Mouse (Mus musculus) neural tube, embryonic 12.5 days (tissue): ENCODE data around the gene Fer. TPM values are rescaled to one million over a fixed set of nuclear protein-coding genes. Genes with fewer than 3 reads are reported as not detected.

Source experiments
- ATAC-seq: fragments of 200-750 bp; cut with Nextera tagmentation; 2 replicates; pipeline ENCODE4 v1.8.0; 2017; ENCODE audit warnings: low read depth, mild to moderate bottlenecking, moderate TSS enrichment, moderate library complexity; ENCODE audit not compliant: low FRiP score
- H3K27ac ChIP-seq: fragments of 300-500 bp; sonication (generic); 2 replicates; pipeline ENCODE4 v1.5.1; 2016
- H3K27me3 ChIP-seq: fragments of 300-500 bp; sonication (generic); replicated peaks from 2 replicates; pipeline ENCODE4 v1.6.1; 2016; ENCODE audit warnings: mild to moderate bottlenecking
- H3K36me3 ChIP-seq: fragments of 300-500 bp; sonication (generic); 2 replicates; pipeline ENCODE4 v1.6.1; 2016; ENCODE audit warnings: mild to moderate bottlenecking
- H3K4me1 ChIP-seq: fragments of 300-500 bp; sonication (generic); 2 replicates; pipeline ENCODE4 v1.6.1; 2016
- H3K4me2 ChIP-seq: fragments of 300-500 bp; sonication (generic); replicated peaks from 2 replicates; pipeline ENCODE4 v1.6.1; 2016; ENCODE audit warnings: mild to moderate bottlenecking
- H3K4me3 ChIP-seq: fragments of 300-500 bp; sonication (generic); 2 replicates; pipeline ENCODE4 v1.5.1; 2016
- H3K9ac ChIP-seq: fragments of 300-500 bp; sonication (generic); 2 replicates; pipeline ENCODE4 v1.6.1; 2016; ENCODE audit warnings: mild to moderate bottlenecking
- H3K9me3 ChIP-seq: fragments of 300-500 bp; sonication (generic); 2 replicates; pipeline ENCODE4 v1.6.1; 2016; ENCODE audit warnings: mild to moderate bottlenecking
- WGBS: fragments of 180-500 bp; shearing (Covaris S2); methylation state at CpG from one replicate; pipeline ENCODE4 v1.1.7; 2016; 5-methylcytosine and 5-hydroxymethylcytosine counted together
- polyA plus RNA-seq: library from polyadenylated mRNA; unstranded; fragments of >200 nt; fragmentation: Nextera tagmentation; extraction: Ambion mirVana; gene quantifications from 2 replicates; pipeline ENCODE4 v1.2.1, GENCODE M21; 2016

The Fer gene
- polyA plus RNA-seq, 1 experiment from 2014 or later: 32.7 TPM

DNA sequence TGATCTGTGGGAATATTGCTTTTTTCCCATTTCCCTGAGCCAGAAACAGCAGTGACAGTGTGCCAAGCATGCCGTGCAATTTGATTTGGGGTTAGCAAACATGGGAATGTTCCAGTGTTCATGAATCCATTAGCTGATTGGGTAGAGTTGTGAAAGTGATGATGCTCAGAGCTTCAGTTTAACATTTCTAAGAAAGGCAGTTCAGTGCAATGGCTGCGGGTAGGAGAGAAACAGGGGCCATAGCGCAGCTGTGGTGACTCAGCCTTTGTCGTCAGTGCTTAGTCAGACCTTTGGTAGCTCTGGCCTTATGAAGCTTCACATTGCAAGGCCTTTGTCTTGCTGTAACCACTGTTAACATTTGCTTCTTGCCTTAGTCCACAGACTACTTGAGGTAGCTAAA, 85.9 kb downstream of the Fer start:
- Histone ChIP-seq H3K27me3 (no peaks in the 10 kb centered on the region), H3K27ac (no peak overlapping the region), H3K4me3 (no peak overlapping the region), H3K4me1 (no peaks in the 10 kb centered on the region), H3K36me3 (no peaks in the 10 kb centered on the region), H3K9me3 (no peaks in the 10 kb centered on the region), H3K9ac (no peak overlapping the region), H3K4me2 (no peak overlapping the region)
- no peak for ATAC-seq
- WGBS: 91% methylated on average over 4 of the region's 4 CpGs

DNA sequence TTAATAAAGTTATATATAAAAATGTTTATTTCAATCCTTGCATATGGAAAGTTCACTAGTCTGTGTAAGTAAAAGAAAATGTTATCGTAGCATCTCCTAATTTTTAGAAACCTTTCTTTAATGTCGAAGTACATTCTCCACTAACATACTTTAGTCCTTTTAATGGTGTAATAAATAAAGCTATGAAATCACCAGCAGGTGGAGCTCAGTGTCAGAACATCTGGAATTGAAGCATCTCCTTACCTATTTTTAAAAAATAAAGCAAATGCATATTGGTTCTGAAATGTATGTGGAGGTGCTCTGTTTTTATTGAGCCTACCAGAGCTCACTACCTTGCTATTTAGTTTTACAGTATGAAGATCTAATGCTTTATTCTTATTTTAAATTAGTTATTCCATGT, 88.6 kb downstream of the Fer start:
- H3K4me2 ChIP-seq: no peak overlapping the region
- no peaks in the 10 kb centered on the region for H3K36me3 ChIP-seq
- ATAC-seq: no peak
- no peak overlapping the region for H3K9ac ChIP-seq
- no peaks in the 10 kb centered on the region for H3K27me3 ChIP-seq
- H3K4me1 ChIP-seq: no peaks in the 10 kb centered on the region
- no peak overlapping the region for H3K27ac ChIP-seq
- H3K9me3 ChIP-seq: no peaks in the 10 kb centered on the region
- H3K4me3 ChIP-seq: no peak overlapping the region
- 90% methylated on average over 2 of the region's 2 CpGs for WGBS

DNA sequence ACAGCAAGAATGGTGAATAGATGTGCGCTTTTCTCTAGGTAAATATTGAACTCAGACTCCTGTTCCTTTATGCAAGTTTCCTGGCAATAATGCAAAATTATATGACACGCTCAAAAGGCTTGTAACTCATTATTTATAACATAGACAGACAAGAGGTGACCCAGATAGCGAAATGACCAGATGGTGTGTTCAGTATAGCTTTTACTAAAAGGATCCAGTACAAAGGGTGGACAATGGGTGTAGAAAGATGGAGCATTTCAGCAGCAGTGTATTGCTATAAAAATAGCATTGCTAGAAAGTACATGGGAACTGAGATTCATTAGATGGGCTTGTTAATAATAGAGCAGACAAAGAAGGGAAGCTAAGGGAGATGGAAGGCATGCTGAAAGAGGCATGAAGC, 104.2 kb downstream of the Fer start:
- no peak overlapping the region for H3K4me2 ChIP-seq
- no peaks in the 10 kb centered on the region for H3K36me3 ChIP-seq
- no peaks in the 10 kb centered on the region for H3K4me1 ChIP-seq
- H3K27ac ChIP-seq: no peak overlapping the region
- H3K4me3 ChIP-seq: no peak overlapping the region
- no peaks in the 10 kb centered on the region for H3K9me3 ChIP-seq
- H3K9ac ChIP-seq: no peak overlapping the region
- WGBS: 89% methylated on average over 3 of the region's 3 CpGs
- ATAC-seq: no peak
- no peaks in the 10 kb centered on the region for H3K27me3 ChIP-seq

DNA sequence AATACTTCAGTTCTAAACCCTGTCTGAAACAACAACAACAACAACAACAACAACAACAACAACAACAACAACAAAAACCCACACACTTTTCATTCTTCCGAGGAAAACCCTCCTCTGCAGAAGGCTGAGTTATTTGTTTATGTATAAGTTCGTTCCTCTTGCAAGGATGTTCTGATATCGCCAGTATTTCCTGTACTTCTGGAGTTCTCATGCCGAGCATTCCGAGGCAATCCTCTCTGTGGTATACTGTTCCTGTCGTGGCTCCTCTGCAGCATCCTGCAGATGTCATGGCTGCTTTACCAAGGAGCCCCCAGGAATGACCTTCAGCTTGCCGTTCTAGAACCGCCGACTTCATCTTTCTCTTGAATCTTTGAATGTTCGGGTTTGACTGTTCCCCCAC, 106.6 kb downstream of the Fer start:
- Histone ChIP-seq H3K9me3 (no peaks in the 10 kb centered on the region), H3K4me2 (no peak overlapping the region), H3K4me3 (no peak overlapping the region), H3K4me1 (no peaks in the 10 kb centered on the region), H3K36me3 (no peaks in the 10 kb centered on the region), H3K27ac (no peak overlapping the region), H3K9ac (no peak overlapping the region), H3K27me3 (no peaks in the 10 kb centered on the region)
- 81% methylated on average over 10 of the region's 10 CpGs for WGBS
- ATAC-seq: no peak

DNA sequence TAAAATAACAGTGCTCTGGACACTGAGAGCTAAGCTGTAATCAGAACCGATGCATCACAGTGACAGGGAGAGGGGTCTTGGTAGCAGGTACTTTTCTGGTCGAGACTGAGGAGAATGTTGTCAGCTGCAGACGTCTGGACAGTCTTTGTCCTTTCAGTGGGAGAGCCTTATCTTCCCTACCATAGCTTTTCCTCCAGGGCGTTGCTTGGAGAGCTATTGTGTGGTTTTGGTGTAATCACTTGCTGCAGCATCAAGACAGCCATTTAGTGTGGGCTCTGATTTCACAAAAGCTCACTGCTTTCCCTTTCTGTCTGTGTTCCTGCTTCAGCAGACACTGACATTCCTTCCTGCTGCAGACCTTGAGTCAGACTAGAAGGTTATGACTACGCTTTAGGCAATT, 107.4 kb downstream of the Fer start:
- H3K4me1 ChIP-seq: no peaks in the 10 kb centered on the region
- no peak overlapping the region for H3K4me3 ChIP-seq
- H3K27ac ChIP-seq: no peak overlapping the region
- WGBS: 41% methylated on average over 5 of the region's 5 CpGs
- H3K9ac ChIP-seq: no peak overlapping the region
- no peaks in the 10 kb centered on the region for H3K36me3 ChIP-seq
- H3K27me3 ChIP-seq: no peaks in the 10 kb centered on the region
- H3K4me2 ChIP-seq: no peak overlapping the region
- H3K9me3 ChIP-seq: no peaks in the 10 kb centered on the region
- no peak for ATAC-seq

DNA sequence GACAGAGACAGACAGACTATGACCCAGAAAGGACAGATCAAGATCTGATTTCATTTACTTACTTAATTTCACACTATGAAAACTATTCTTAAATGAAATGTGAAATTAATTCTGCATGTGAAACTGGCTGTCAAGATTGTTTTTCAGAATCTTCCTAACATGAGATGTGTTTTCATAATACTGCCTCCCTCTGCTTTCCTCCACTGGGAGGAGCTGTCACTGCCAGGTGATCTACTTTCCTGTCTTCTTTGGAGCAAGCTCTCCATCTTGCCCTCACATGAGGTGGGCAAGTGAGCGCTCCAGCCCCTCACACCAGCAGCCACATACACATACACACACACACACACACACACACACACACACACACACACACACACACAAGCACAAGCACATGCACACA, 108.1 kb downstream of the Fer start:
- 91% methylated on average over 1 of the region's 1 CpGs for WGBS
- no peak overlapping the region for H3K4me3 ChIP-seq

DNA sequence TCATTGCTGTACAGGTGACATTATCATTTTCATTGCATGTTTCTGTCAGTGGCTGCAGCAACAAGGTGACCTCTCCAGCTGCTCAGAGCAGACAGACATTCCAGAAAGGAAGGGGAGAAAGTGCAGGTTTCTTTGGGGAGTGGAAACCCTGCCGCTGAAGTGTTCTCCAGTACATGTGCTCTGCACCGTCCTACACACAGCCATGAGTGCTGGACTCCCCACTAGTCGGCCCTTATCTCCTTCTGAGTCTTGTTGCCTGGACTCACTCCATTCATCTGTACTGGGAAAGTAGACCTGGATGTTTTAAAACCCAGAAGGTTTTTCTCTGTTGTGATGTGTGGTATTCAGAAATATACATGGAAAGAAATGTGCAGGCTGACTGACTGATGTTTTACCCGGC, 109.3 kb downstream of the Fer start:
- Histone ChIP-seq H3K4me3 (no peak overlapping the region), H3K9me3 (no peaks in the 10 kb centered on the region), H3K9ac (no peak overlapping the region), H3K4me1 (no peaks in the 10 kb centered on the region), H3K27me3 (no peaks in the 10 kb centered on the region), H3K36me3 (no peaks in the 10 kb centered on the region), H3K4me2 (no peak overlapping the region), H3K27ac (no peak overlapping the region)
- ATAC-seq: no peak
- WGBS: 79% methylated on average over 4 of the region's 4 CpGs

More for the DNA sequence above, 108.1 kb downstream of the Fer start:
- no peak for ATAC-seq
- Histone ChIP-seq H3K9me3 (no peaks in the 10 kb centered on the region), H3K36me3 (no peaks in the 10 kb centered on the region), H3K4me1 (no peaks in the 10 kb centered on the region), H3K27ac (no peak overlapping the region), H3K9ac (no peak overlapping the region), H3K4me2 (no peak overlapping the region), H3K27me3 (no peaks in the 10 kb centered on the region)

DNA sequence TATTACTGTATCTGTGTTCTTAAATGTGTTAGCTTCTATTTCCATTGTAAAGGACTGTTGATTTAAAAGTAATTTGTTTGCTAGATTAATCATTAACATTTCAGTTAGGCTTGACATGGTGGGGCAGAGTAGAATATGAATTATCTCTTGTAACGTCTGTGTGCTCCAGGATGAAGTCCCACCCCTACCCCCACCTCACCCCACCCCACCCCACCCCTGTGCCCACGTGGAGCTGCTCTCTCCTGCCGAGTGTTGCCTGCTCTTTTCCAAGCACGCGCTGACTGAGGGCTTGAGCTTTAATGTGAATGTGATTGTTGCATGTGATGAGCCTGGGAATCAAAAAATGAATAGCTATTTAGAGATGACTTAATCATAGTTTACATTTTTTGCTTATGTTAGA, 110.9 kb downstream of the Fer start:
- H3K27ac ChIP-seq: no peak overlapping the region
- no peak overlapping the region for H3K4me2 ChIP-seq
- no peaks in the 10 kb centered on the region for H3K4me1 ChIP-seq
- no peak overlapping the region for H3K4me3 ChIP-seq
- no peaks in the 10 kb centered on the region for H3K27me3 ChIP-seq
- no peak overlapping the region for H3K9ac ChIP-seq
- no peak for ATAC-seq
- no peaks in the 10 kb centered on the region for H3K36me3 ChIP-seq
- WGBS: 77% methylated on average over 5 of the region's 5 CpGs
- H3K9me3 ChIP-seq: no peaks in the 10 kb centered on the region

DNA sequence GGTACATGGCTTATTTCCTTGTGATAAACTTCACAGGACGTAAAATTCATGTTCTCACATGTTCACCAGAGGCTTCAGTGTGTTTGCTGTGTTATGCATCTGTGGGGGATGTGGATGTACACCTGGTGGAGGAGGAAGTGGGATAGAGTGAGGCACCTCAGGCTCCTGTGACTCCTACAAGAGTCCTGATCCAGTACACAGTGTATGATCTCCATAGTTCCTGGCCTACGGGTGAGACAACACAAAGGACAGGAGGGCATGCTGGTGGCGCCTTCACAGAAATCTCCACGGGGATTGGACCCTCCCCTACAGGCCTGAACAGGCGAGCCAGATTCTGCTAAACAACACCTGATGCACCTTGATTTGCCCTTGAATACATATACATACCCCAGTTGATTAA, 111.4 kb downstream of the Fer start:
- no peaks in the 10 kb centered on the region for H3K36me3 ChIP-seq
- H3K9me3 ChIP-seq: no peaks in the 10 kb centered on the region
- no peaks in the 10 kb centered on the region for H3K4me1 ChIP-seq
- H3K27me3 ChIP-seq: no peaks in the 10 kb centered on the region
- 86% methylated on average over 5 of the region's 5 CpGs for WGBS
- H3K4me2 ChIP-seq: no peak overlapping the region
- no peak overlapping the region for H3K9ac ChIP-seq
- no peak overlapping the region for H3K27ac ChIP-seq
- H3K4me3 ChIP-seq: no peak overlapping the region
- ATAC-seq: no peak

DNA sequence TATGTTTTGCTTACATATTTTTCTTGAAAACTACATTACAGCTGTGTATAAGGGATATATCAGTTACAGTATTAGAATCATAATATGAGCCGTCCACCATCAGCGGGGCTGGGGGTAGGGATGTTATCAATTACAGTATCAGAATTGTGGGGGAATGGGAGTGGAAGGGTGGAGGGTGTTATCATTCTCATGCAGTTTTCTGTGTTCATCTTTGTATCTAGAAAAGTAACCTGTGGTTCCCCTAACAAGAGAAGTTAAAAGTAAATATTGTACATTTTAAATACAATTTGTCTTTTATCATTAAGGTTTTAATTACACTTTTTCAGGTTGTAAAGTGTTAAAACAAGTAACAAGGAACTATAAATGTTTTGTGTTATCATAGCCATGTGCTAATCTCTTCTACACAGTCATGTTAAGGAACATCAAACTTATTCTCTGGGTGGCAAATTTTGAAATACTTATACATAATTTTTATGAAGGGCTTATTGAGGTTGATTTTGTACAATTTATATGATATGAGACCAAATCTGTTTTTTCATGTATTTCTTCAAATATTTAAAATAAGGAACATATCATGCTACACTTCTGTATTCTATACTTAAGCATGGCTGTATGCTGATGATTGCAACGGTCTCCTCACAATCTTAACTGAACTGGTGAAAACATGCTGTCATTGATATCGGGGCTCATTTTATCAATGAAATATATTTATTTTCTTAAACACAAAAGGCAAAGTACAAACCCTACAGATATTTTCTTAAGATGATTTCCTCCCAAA, 116.1 kb downstream of the Fer start:
- 90% methylated on average over 4 of the region's 4 CpGs for WGBS

DNA sequence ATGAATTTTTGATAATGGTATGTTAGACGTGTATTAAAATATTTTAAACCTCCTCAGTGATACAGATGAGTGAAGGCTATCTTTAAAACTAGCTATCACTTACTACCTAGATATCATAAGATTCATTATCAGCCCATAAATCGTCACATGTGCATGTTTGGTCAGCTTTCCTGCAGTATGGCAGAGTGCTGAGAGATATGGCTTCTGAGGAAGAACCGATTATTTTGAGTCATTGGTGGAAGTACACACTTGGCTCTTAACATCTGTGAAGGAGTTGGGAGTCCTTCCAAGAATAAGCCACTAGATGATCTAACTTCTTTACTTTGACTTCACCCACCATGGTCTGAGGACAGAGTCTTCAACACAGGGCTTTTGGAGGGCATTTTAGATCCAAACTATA, 117.3 kb downstream of the Fer start:
- H3K4me2 ChIP-seq: no peak overlapping the region
- H3K27me3 ChIP-seq: no peaks in the 10 kb centered on the region
- H3K9ac ChIP-seq: no peak overlapping the region
- H3K4me3 ChIP-seq: no peak overlapping the region
- H3K9me3 ChIP-seq: no peaks in the 10 kb centered on the region
- ATAC-seq: no peak
- no peaks in the 10 kb centered on the region for H3K4me1 ChIP-seq
- no peaks in the 10 kb centered on the region for H3K36me3 ChIP-seq
- no peak overlapping the region for H3K27ac ChIP-seq
- WGBS: 91% methylated on average over 3 of the region's 3 CpGs

More for the DNA sequence above, 116.1 kb downstream of the Fer start:
- Histone ChIP-seq H3K4me3 (no peak overlapping the region), H3K4me2 (no peak overlapping the region), H3K9ac (no peak overlapping the region), H3K27ac (no peak overlapping the region), H3K4me1 (no peaks in the 10 kb centered on the region), H3K9me3 (no peaks in the 10 kb centered on the region), H3K27me3 (no peaks in the 10 kb centered on the region), H3K36me3 (no peaks in the 10 kb centered on the region)
- ATAC-seq: no peak

DNA sequence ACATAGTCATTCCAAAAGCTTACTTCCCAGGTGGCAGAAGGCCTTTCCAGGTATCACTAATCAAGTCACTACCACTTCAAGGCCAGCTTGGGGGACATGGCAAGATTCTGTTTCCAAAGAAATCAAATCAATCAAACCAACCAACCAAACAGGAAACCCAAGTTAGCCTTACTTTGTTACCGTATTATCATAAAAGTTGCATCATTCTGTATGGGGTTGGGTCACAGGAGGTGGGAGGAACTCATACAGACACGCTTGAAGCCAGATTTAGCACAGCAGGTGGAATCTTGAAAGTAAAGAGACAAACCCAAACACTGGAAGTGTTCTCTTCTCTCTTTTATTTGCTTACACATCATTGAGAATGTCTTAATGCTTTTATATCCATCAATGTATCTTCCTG, 125.8 kb downstream of the Fer start:
- no peaks in the 10 kb centered on the region for H3K27me3 ChIP-seq
- WGBS: 80% methylated on average over 2 of the region's 2 CpGs
- H3K27ac ChIP-seq: no peak overlapping the region
- ATAC-seq: no peak
- H3K4me2 ChIP-seq: no peak overlapping the region
- H3K4me1 ChIP-seq: no peaks in the 10 kb centered on the region
- no peak overlapping the region for H3K4me3 ChIP-seq
- H3K36me3 ChIP-seq: no peaks in the 10 kb centered on the region
- H3K9me3 ChIP-seq: no peaks in the 10 kb centered on the region
- no peak overlapping the region for H3K9ac ChIP-seq

DNA sequence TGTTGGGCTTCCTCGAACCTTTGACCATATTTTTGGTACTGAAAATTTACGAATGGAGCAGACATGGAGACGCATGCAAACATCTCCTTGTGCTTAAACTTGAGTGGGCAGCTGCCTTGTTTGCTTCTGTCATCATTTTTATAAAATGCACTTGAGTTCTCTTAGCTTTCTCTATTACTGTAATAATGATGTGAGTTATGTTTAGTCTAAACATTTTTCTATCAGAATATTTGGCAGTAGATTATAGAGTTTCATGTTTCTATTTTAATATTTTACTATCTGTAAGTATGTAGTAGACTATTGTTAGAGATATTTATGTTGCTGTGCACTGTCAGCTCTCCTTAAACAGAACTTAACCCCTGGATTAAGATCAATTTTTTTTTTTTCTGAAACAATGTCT, 128.3 kb downstream of the Fer start:
- Histone ChIP-seq H3K9ac (no peak overlapping the region), H3K36me3 (no peaks in the 10 kb centered on the region), H3K27ac (no peak overlapping the region), H3K4me2 (no peak overlapping the region), H3K4me1 (no peaks in the 10 kb centered on the region), H3K27me3 (no peaks in the 10 kb centered on the region), H3K9me3 (no peaks in the 10 kb centered on the region), H3K4me3 (no peak overlapping the region)
- whole genome bisulfite sequencing: 96% methylated on average over 3 of the region's 3 CpGs
- no peak for ATAC-seq
